Mouse (Mus musculus) lung, postnatal 0 days (tissue): ENCODE results near the gene Tppp3. TPM values are rescaled to one million over a fixed set of nuclear protein-coding genes. Genes with fewer than 3 reads are reported as not detected.

ENCODE experiments used
- ATAC-seq: fragments of 200-750 bp; cut with Nextera tagmentation; 2 replicates; pipeline ENCODE4 v1.8.0; 2017; ENCODE audit warnings: moderate library complexity
- DNase-seq: peaks from one replicate; pipeline ENCODE4 v3.0.0-alpha.2; 2016; ENCODE audit warnings: low spot score
- H3K27ac ChIP-seq: fragments of 300-500 bp; sonication (generic); 2 replicates; pipeline ENCODE4 v1.5.1; 2014; ENCODE audit warnings: antibody characterized with exemption, mild to moderate bottlenecking, low read length, mixed read lengths
- H3K27me3 ChIP-seq: fragments of 300-500 bp; sonication (generic); replicated peaks from 2 replicates; pipeline ENCODE4 v1.6.1; 2014; ENCODE audit warnings: low read length, mixed read lengths; ENCODE audit not compliant: insufficient read depth
- H3K36me3 ChIP-seq: fragments of 300-500 bp; sonication (generic); 2 replicates; pipeline ENCODE4 v1.6.1; 2014; ENCODE audit warnings: low read length, mixed read lengths; ENCODE audit not compliant: insufficient read depth
- H3K4me1 ChIP-seq: fragments of 300-500 bp; sonication (generic); 2 replicates; pipeline ENCODE4 v1.6.1; 2014; ENCODE audit warnings: antibody characterized with exemption, low read depth, low read length, mixed read lengths; ENCODE audit not compliant: insufficient read depth
- H3K4me2 ChIP-seq: fragments of 300-500 bp; sonication (generic); replicated peaks from 2 replicates; pipeline ENCODE4 v1.6.1; 2014; ENCODE audit warnings: low read depth, mild to moderate bottlenecking, low read length, moderate library complexity, mixed read lengths
- H3K4me3 ChIP-seq: fragments of 300-500 bp; sonication (generic); 2 replicates; pipeline ENCODE4 v1.5.1; 2014; ENCODE audit warnings: low read depth, low read length
- H3K9ac ChIP-seq: fragments of 300-500 bp; sonication (generic); replicated peaks from 2 replicates; pipeline ENCODE4 v1.6.1; 2014; ENCODE audit warnings: low read depth, mild to moderate bottlenecking
- H3K9me3 ChIP-seq: fragments of 300-500 bp; sonication (generic); 2 replicates; pipeline ENCODE4 v1.6.1; 2016; ENCODE audit warnings: low read length, mixed read lengths
- CTCF ChIP-seq: IDR thresholded peaks from 2 replicates; pipeline ENCODE4 v1.5.1; 2016; ENCODE audit warnings: antibody characterized with exemption, mild to moderate bottlenecking
- EP300 ChIP-seq: IDR thresholded peaks from 2 replicates; pipeline ENCODE4 v1.6.1; 2016; ENCODE audit warnings: antibody characterized with exemption, mild to moderate bottlenecking, control low read depth
- WGBS: fragments of 180-500 bp; shearing (Covaris S2); extraction: QIAGEN DNeasy Blood & Tissue Kit; methylation state at CpG from one replicate; pipeline ENCODE4 v1.1.7; 2014; 5-methylcytosine and 5-hydroxymethylcytosine counted together
- polyA plus RNA-seq: library from polyadenylated mRNA; unstranded; fragments of >200 nt; fragmentation: Nextera tagmentation; extraction: Ambion mirVana; gene quantifications from 2 replicates; pipeline ENCODE4 v1.2.1, GENCODE M21; 2015

Gene Tppp3
- polyA plus RNA-seq, 1 experiment from 2014 or later, result 696 TPM

GRCm38 (mm10) chr8:105493495-105493894 is 22.2 kb upstream of the Tppp3 start:
- Histone ChIP-seq H3K9ac (no peak overlapping the region), H3K4me3 (no peak overlapping the region), H3K4me2 (no peak overlapping the region), H3K27me3 (no peaks in the 10 kb centered on the region), H3K27ac (no peak overlapping the region), H3K4me1 (peaks cover 22% of the 10 kb centered on the region; the same call in 1 of the 2 replicates), H3K36me3 (no peaks in the 10 kb centered on the region), H3K9me3 (no peaks in the 10 kb centered on the region)
- ATAC-seq (no peak), DNase-seq (peak; percentile 60)
- 14% methylated on average over 3 of the region's 3 CpGs for WGBS
- TF ChIP-seq CTCF, result no peak
- peak; percentile 14; the same call in 1 of the 2 replicates for TF ChIP-seq EP300

- Histone ChIP-seq H3K4me1 (0 out of 2 replicates have a peak, but pooled peaks cover 3% of the 10 kb centered on the region), H3K4me3 (no peak overlapping the region), H3K27ac (no peak overlapping the region), H3K9me3 (no peaks in the 10 kb centered on the region), H3K4me2 (no peak overlapping the region), H3K9ac (no peak overlapping the region), H3K27me3 (no peaks in the 10 kb centered on the region), H3K36me3 (no peaks in the 10 kb centered on the region)
- no peak for ATAC-seq
- 54% methylated on average over 1 of the region's 1 CpGs for WGBS
- TF ChIP-seq CTCF (no peak), EP300 (no peak)
- DNase-seq, result no peak
Measured at GRCm38 (mm10) chr8:105489281-105489680, 18.0 kb upstream of the Tppp3 start.

- TF ChIP-seq CTCF (no peak), EP300 (no peak)
Measured at GRCm38 (mm10) chr8:105488082-105488481, 16.8 kb upstream of the Tppp3 start.

GRCm38 (mm10) chr8:105484392-105484791 is 13.1 kb upstream of the Tppp3 start:
- Histone ChIP-seq H3K4me3 (no peak overlapping the region), H3K36me3 (no peaks in the 10 kb centered on the region), H3K27ac (no peak overlapping the region), H3K4me1 (no peaks in the 10 kb centered on the region), H3K9ac (no peak overlapping the region), H3K4me2 (no peak overlapping the region), H3K27me3 (no peaks in the 10 kb centered on the region), H3K9me3 (no peaks in the 10 kb centered on the region)
- ATAC-seq (peak; percentile 48), DNase-seq (peak; percentile 62)
- 58% methylated on average over 2 of the region's 2 CpGs for WGBS
- TF ChIP-seq EP300 (no peak), CTCF (peak; percentile 80)

More at GRCm38 (mm10) chr8:105488082-105488481, 16.8 kb upstream of the Tppp3 start:
- Histone ChIP-seq H3K27ac (no peak overlapping the region), H3K4me2 (no peak overlapping the region), H3K27me3 (no peaks in the 10 kb centered on the region), H3K4me1 (0 out of 2 replicates have a peak, but pooled peaks cover 2% of the 10 kb centered on the region), H3K4me3 (no peak overlapping the region), H3K9me3 (no peaks in the 10 kb centered on the region), H3K9ac (no peak overlapping the region), H3K36me3 (no peaks in the 10 kb centered on the region)
- no peak for ATAC-seq
- WGBS, result 44% methylated on average over 3 of the region's 3 CpGs
- no peak for DNase-seq

- H3K9ac ChIP-seq, result no peak overlapping the region
- ATAC-seq (peak; percentile 20; the same call in 1 of the 2 replicates), DNase-seq (no peak)
- H3K9me3 ChIP-seq, result no peaks in the 10 kb centered on the region
- no peak overlapping the region for H3K4me3 ChIP-seq
- no peak for TF ChIP-seq EP300
- TF ChIP-seq CTCF, result no peak
- no peak overlapping the region for H3K27ac ChIP-seq
- no peaks in the 10 kb centered on the region for H3K4me1 ChIP-seq
- H3K36me3 ChIP-seq, result no peaks in the 10 kb centered on the region
- H3K27me3 ChIP-seq, result no peaks in the 10 kb centered on the region
- no peak overlapping the region for H3K4me2 ChIP-seq
- 57% methylated on average over 3 of the region's 3 CpGs for WGBS
Measured at GRCm38 (mm10) chr8:105484030-105484368, 12.7 kb upstream of the Tppp3 start.

GRCm38 (mm10) chr8:105483212-105484029 is 12.1 kb upstream of the Tppp3 start:
- TF ChIP-seq EP300 (no peak), CTCF (peak; percentile 86)
- Histone ChIP-seq H3K4me3 (no peak overlapping the region), H3K27ac (no peak overlapping the region), H3K9me3 (no peaks in the 10 kb centered on the region), H3K4me2 (no peak overlapping the region), H3K27me3 (no peaks in the 10 kb centered on the region), H3K36me3 (no peaks in the 10 kb centered on the region), H3K4me1 (no peaks in the 10 kb centered on the region), H3K9ac (no peak overlapping the region)
- WGBS, result 53% methylated on average over 14 of the region's 14 CpGs
- ATAC-seq, result peak; percentile 66
- peak; percentile 72 for DNase-seq
